Mouse (Mus musculus): ENCODE data around the gene Zfp781.
"Not testable (repeated sequence)": the region's sequence is repeated elsewhere in the genome, so short reads cannot be mapped to it uniquely, and the experiment has no call there.

Gene Zfp781
- long read RNA-seq, experiment 1: 0 reads
- long read RNA-seq, experiment 2: 0 reads

- intact Hi-C loops (cut with DNase I): not testable (repeated sequence)
Observed at GRCm38 (mm10) chr10:81929842-81930743, at the start of gene Zfp781. Gene Zfp781 (minus strand): TSS chr10:81930480.

GRCm38 (mm10) chr10:81978365-81979003, 48.2 kb upstream of the Zfp781 start:
- intact Hi-C loops (cut with DNase I): not testable (repeated sequence)

- intact Hi-C loops (cut with DNase I): not testable (repeated sequence)
Observed at GRCm38 (mm10) chr10:81930744-81931118, 451 bp upstream of the Zfp781 start.

GRCm38 (mm10) chr10:81863409-81864407, 66.6 kb downstream of the Zfp781 start, which contains the start of gene Gm32687:
Gene Gm32687 (plus strand): TSS chr10:81863934.
- intact Hi-C loops (cut with DNase I): not testable (repeated sequence)

Measured in adrenal gland (tissue).